Mouse (Mus musculus) limb, embryonic 15.5 days (tissue): ENCODE data around the gene 1700067P10Rik. TPM values are rescaled to one million over a fixed set of nuclear protein-coding genes. Genes with fewer than 3 reads are reported as not detected.

Source experiments
- ATAC-seq: fragments of 200-750 bp; cut with Nextera tagmentation; 2 replicates; pipeline ENCODE4 v1.8.0; 2017; ENCODE audit warnings: low read depth, moderate TSS enrichment; ENCODE audit not compliant: insufficient number of reproducible peaks, low FRiP score, low TSS enrichment
- H3K27ac ChIP-seq: fragments of 300-500 bp; sonication (generic); 2 replicates; pipeline ENCODE4 v1.5.1; 2015; ENCODE audit warnings: moderate library complexity, mild to moderate bottlenecking, inconsistent platforms
- H3K27me3 ChIP-seq: fragments of 300-500 bp; sonication (generic); 2 replicates; pipeline ENCODE4 v1.6.1; 2015; ENCODE audit warnings: inconsistent platforms
- H3K36me3 ChIP-seq: fragments of 300-500 bp; sonication (generic); 2 replicates; pipeline ENCODE4 v1.6.1; 2015; ENCODE audit warnings: inconsistent platforms
- H3K4me1 ChIP-seq: fragments of 300-500 bp; sonication (generic); 2 replicates; pipeline ENCODE4 v1.6.1; 2015; ENCODE audit warnings: inconsistent platforms
- H3K4me2 ChIP-seq: fragments of 300-500 bp; sonication (generic); 2 replicates; pipeline ENCODE4 v1.6.1; 2015; ENCODE audit warnings: mild to moderate bottlenecking, inconsistent platforms
- H3K4me3 ChIP-seq: fragments of 300-500 bp; sonication (generic); 2 replicates; pipeline ENCODE4 v1.5.1; 2015; ENCODE audit warnings: mild to moderate bottlenecking, inconsistent platforms
- H3K9ac ChIP-seq: fragments of 300-500 bp; sonication (generic); 2 replicates; pipeline ENCODE4 v1.6.1; 2015; ENCODE audit warnings: inconsistent platforms
- H3K9me3 ChIP-seq: fragments of 300-500 bp; sonication (generic); 2 replicates; pipeline ENCODE4 v1.6.1; 2016; ENCODE audit warnings: inconsistent platforms
- WGBS: fragments of 180-500 bp; shearing (Covaris S2); methylation state at CpG from one replicate; pipeline ENCODE4 v1.1.7; 2015; 5-methylcytosine and 5-hydroxymethylcytosine counted together
- polyA plus RNA-seq: library from polyadenylated mRNA; unstranded; fragments of >200 nt; fragmentation: Nextera tagmentation; extraction: Ambion mirVana; gene quantifications from 2 replicates; pipeline ENCODE4 v1.2.1, GENCODE M21; 2015

1700067P10Rik gene
- polyA plus RNA-seq, 1 experiment from 2014 or later = not detected

GRCm38 (mm10) chr17:48065081-48065501 is 24.0 kb upstream of the 1700067P10Rik start:
- H3K4me3 ChIP-seq = no peak overlapping the region
- no peak overlapping the region for H3K9ac ChIP-seq
- H3K27ac ChIP-seq = peak overlapping the region; percentile 89
- H3K27me3 ChIP-seq = no peaks in the 10 kb centered on the region
- 12% methylated on average over 5 of the region's 5 CpGs for WGBS
- H3K4me1 ChIP-seq = peaks cover 53% of the 10 kb centered on the region
- ATAC-seq = peak; percentile 60
- no peak overlapping the region for H3K4me2 ChIP-seq
- no peaks in the 10 kb centered on the region for H3K36me3 ChIP-seq
- H3K9me3 ChIP-seq = no peaks in the 10 kb centered on the region

- Histone ChIP-seq H3K4me3 (no peak overlapping the region), H3K9me3 (no peaks in the 10 kb centered on the region), H3K4me2 (no peak overlapping the region), H3K4me1 (peaks cover 53% of the 10 kb centered on the region), H3K27me3 (no peaks in the 10 kb centered on the region), H3K36me3 (no peaks in the 10 kb centered on the region), H3K27ac (peak overlapping the region; percentile 2; the same call in 1 of the 2 replicates), H3K9ac (no peak overlapping the region)
- no peak for ATAC-seq
- 64% methylated on average over 10 of the region's 10 CpGs for WGBS
These were observed 22.0 kb upstream of the 1700067P10Rik start for GRCm38 (mm10) chr17:48067083-48067614.

GRCm38 (mm10) chr17:48067729-48068128 is 21.4 kb upstream of the 1700067P10Rik start:
- H3K4me1 ChIP-seq = peaks cover 53% of the 10 kb centered on the region
- no peak overlapping the region for H3K4me2 ChIP-seq

GRCm38 (mm10) chr17:48080626-48081025 is 8.5 kb upstream of the 1700067P10Rik start:
- 58% methylated on average over 3 of the region's 3 CpGs for WGBS
- Histone ChIP-seq H3K27ac (no peak overlapping the region), H3K36me3 (no peaks in the 10 kb centered on the region), H3K4me1 (no peaks in the 10 kb centered on the region), H3K9me3 (no peaks in the 10 kb centered on the region), H3K4me3 (no peak overlapping the region), H3K27me3 (no peaks in the 10 kb centered on the region), H3K9ac (no peak overlapping the region), H3K4me2 (no peak overlapping the region)
- no peak for ATAC-seq

More at GRCm38 (mm10) chr17:48067729-48068128, 21.4 kb upstream of the 1700067P10Rik start:
- no peak overlapping the region for H3K9ac ChIP-seq
- no peaks in the 10 kb centered on the region for H3K9me3 ChIP-seq
- no peak overlapping the region for H3K4me3 ChIP-seq
- no peaks in the 10 kb centered on the region for H3K27me3 ChIP-seq
- WGBS = 29% methylated on average over 5 of the region's 5 CpGs
- H3K27ac ChIP-seq = peak overlapping the region; percentile 2; the same call in 1 of the 2 replicates
- ATAC-seq = no peak
- H3K36me3 ChIP-seq = no peaks in the 10 kb centered on the region

- no peaks in the 10 kb centered on the region for H3K36me3 ChIP-seq
- H3K4me1 ChIP-seq = peaks cover under 1% of the 10 kb centered on the region
- H3K9ac ChIP-seq = no peak overlapping the region
- no peak for ATAC-seq
- WGBS = 83% methylated on average over 2 of the region's 2 CpGs
- no peak overlapping the region for H3K4me3 ChIP-seq
- H3K27ac ChIP-seq = no peak overlapping the region
- H3K9me3 ChIP-seq = no peaks in the 10 kb centered on the region
- H3K27me3 ChIP-seq = peaks cover 5% of the 10 kb centered on the region
- H3K4me2 ChIP-seq = no peak overlapping the region
These were observed 327 bp downstream of the 1700067P10Rik start for GRCm38 (mm10) chr17:48089446-48089845.

- H3K9me3 ChIP-seq = no peaks in the 10 kb centered on the region
- H3K27ac ChIP-seq = no peak overlapping the region
- ATAC-seq = no peak
- peaks cover 9% of the 10 kb centered on the region for H3K27me3 ChIP-seq
- H3K4me2 ChIP-seq = no peak overlapping the region
- peaks cover 9% of the 10 kb centered on the region for H3K4me1 ChIP-seq
- H3K4me3 ChIP-seq = no peak overlapping the region
- H3K9ac ChIP-seq = no peak overlapping the region
- 78% methylated on average over 12 of the region's 12 CpGs for WGBS
- no peaks in the 10 kb centered on the region for H3K36me3 ChIP-seq
These were observed 1.2 kb downstream of the 1700067P10Rik start for GRCm38 (mm10) chr17:48090305-48090704.

GRCm38 (mm10) chr17:48093286-48093817 is 4.2 kb downstream of the 1700067P10Rik start:
- H3K4me3 ChIP-seq = no peak overlapping the region
- H3K4me2 ChIP-seq = no peak overlapping the region
- no peaks in the 10 kb centered on the region for H3K36me3 ChIP-seq
- H3K27ac ChIP-seq = peak overlapping the region; percentile 40; the same call in 1 of the 2 replicates
- H3K9ac ChIP-seq = no peak overlapping the region
- H3K27me3 ChIP-seq = peaks cover 36% of the 10 kb centered on the region
- H3K9me3 ChIP-seq = no peaks in the 10 kb centered on the region
- WGBS = 62% methylated on average over 5 of the region's 5 CpGs
- no peak for ATAC-seq
- peaks cover 38% of the 10 kb centered on the region for H3K4me1 ChIP-seq

GRCm38 (mm10) chr17:48094820-48095680 is 5.9 kb downstream of the 1700067P10Rik start:
- Histone ChIP-seq H3K4me3 (no peak overlapping the region), H3K4me1 (peaks cover 53% of the 10 kb centered on the region), H3K36me3 (no peaks in the 10 kb centered on the region), H3K27ac (peak overlapping the region; percentile 69), H3K27me3 (peaks cover 50% of the 10 kb centered on the region), H3K9ac (no peak overlapping the region), H3K9me3 (no peaks in the 10 kb centered on the region), H3K4me2 (peak overlapping the region; percentile 31)
- 5% methylated on average over 20 of the region's 20 CpGs for WGBS
- ATAC-seq = peak; percentile 31; the same call in 1 of the 2 replicates

- H3K27ac ChIP-seq = peak overlapping the region; percentile 69
These were observed 6.6 kb downstream of the 1700067P10Rik start for GRCm38 (mm10) chr17:48095718-48096121.

GRCm38 (mm10) chr17:48096321-48096720 is 7.2 kb downstream of the 1700067P10Rik start:
- Histone ChIP-seq H3K4me3 (no peak overlapping the region; the same call in 1 of the 2 replicates), H3K4me2 (peak overlapping the region; percentile 57; the same call in 1 of the 2 replicates), H3K36me3 (no peaks in the 10 kb centered on the region), H3K4me1 (peaks cover 58% of the 10 kb centered on the region), H3K9ac (no peak overlapping the region), H3K9me3 (no peaks in the 10 kb centered on the region), H3K27me3 (peaks cover 50% of the 10 kb centered on the region), H3K27ac (no peak overlapping the region)
- ATAC-seq = no peak
- 10% methylated on average over 17 of the region's 17 CpGs for WGBS

More at GRCm38 (mm10) chr17:48095718-48096121, 6.6 kb downstream of the 1700067P10Rik start:
- H3K4me1 ChIP-seq = peaks cover 58% of the 10 kb centered on the region
- no peaks in the 10 kb centered on the region for H3K9me3 ChIP-seq
- H3K27me3 ChIP-seq = peaks cover 50% of the 10 kb centered on the region
- 3% methylated on average over 26 of the region's 26 CpGs for WGBS
- no peak overlapping the region for H3K9ac ChIP-seq
- no peak for ATAC-seq
- H3K36me3 ChIP-seq = no peaks in the 10 kb centered on the region
- 0 out of 2 replicates have a peak overlapping the region, but pooled peaks have one; percentile 9 for H3K4me3 ChIP-seq
- peak overlapping the region; percentile 20; the same call in 1 of the 2 replicates for H3K4me2 ChIP-seq

- H3K4me3 ChIP-seq = peak overlapping the region; percentile 30
- H3K27me3 ChIP-seq = peaks cover 50% of the 10 kb centered on the region
- ATAC-seq = no peak
- WGBS = 2% methylated on average over 29 of the region's 41 CpGs
- H3K9ac ChIP-seq = no peak overlapping the region
- peak overlapping the region; percentile 57 for H3K4me2 ChIP-seq
- no peak overlapping the region for H3K27ac ChIP-seq
- no peaks in the 10 kb centered on the region for H3K36me3 ChIP-seq
- peaks cover 58% of the 10 kb centered on the region for H3K4me1 ChIP-seq
- H3K9me3 ChIP-seq = no peaks in the 10 kb centered on the region
These were observed 8.1 kb downstream of the 1700067P10Rik start for GRCm38 (mm10) chr17:48097011-48097742.
